9 mouse cellular contexts compared by ENCODE assay signal in the genomic region with DNA sequence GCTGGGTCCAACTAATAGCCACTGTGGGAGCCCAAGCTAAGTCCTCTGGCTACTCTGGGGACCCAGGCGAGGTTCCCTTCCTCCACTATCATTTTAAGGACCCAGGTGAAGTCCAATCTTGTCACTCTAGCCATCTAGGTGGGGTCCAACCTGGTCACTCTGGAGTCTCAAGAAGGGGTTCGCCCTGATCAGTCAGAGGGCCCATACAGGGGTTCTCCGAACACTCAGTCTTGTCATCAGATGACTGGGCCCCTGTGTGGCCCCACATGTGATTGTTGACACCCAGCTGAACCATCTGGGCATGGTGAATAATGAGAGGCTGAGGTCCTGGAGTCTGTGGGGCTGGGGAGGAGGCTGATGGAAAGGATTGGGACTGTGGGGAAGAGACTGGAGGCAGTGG. TPM values are rescaled to one million over a fixed set of nuclear protein-coding genes. Genes with fewer than 3 reads are reported as not detected.
DNase-seq lines count a peak whose midpoint lies in the region; ATAC-seq and TF ChIP-seq lines count a peak whose summit lies in the region.
"Had no signal": no experiment of that assay in that cellular context is flagged by ENCODE, and none has a peak within 500 bp of the region (broad histone marks: within the 10 kb centered on the region; RNA-seq: fewer than 3 reads in every experiment).

No protein-coding gene starts in this region.

- no peak for DNase-seq in layer of hippocampus, adult 2 months (ENCODE audit: low spot score in 2 of 2)
- DNase-seq in layer of hippocampus, adult 8-10 months (ENCODE audit: low spot score in 2 of 2): no peak
- DNase-seq in embryo, embryonic 10 days (ENCODE audit: low spot score): no peak
- DNase-seq in thymus, postnatal 4 days: no peak
- DNase-seq in cerebellum, postnatal 36 days: no peak
- DNase-seq: right cerebral cortex, postnatal 14 days had no signal

- H3K4me2 ChIP-seq in embryonic facial prominence, embryonic 15.5 days (replicated peaks): peak overlapping the region; percentile 66
- H3K4me2 ChIP-seq in intestine, embryonic 15.5 days (replicated peaks): peak overlapping the region; percentile 66
- peak overlapping the region; percentile 69 for H3K4me2 ChIP-seq in neural tube, embryonic 12.5 days (replicated peaks)

- peaks cover 29% of the 10 kb centered on the region for H3K36me3 ChIP-seq in embryonic facial prominence, embryonic 15.5 days
- H3K36me3 ChIP-seq in intestine, embryonic 15.5 days: peaks cover 20% of the 10 kb centered on the region
- peaks cover 5% of the 10 kb centered on the region; the same call in 1 of the 2 replicates for H3K36me3 ChIP-seq in neural tube, embryonic 12.5 days

- no peak overlapping the region for H3K9ac ChIP-seq in embryonic facial prominence, embryonic 15.5 days
- H3K9ac ChIP-seq in intestine, embryonic 15.5 days: no peak overlapping the region
- H3K9ac ChIP-seq in neural tube, embryonic 12.5 days: peak overlapping the region; percentile 42; the same call in 1 of the 2 replicates

- WGBS in embryonic facial prominence, embryonic 15.5 days: 73% methylated on average over 3 of the region's 3 CpGs
- 66% methylated on average over 3 of the region's 3 CpGs for WGBS in intestine, embryonic 15.5 days
- WGBS in neural tube, embryonic 12.5 days: 77% methylated on average over 3 of the region's 3 CpGs

- TF ChIP-seq CTCF in layer of hippocampus, adult 2 months (conservative IDR thresholded peaks at IDR 0.05): no peak

- no peaks in the 10 kb centered on the region for H3K9me3 ChIP-seq in embryonic facial prominence, embryonic 15.5 days (replicated peaks)
- H3K9me3 ChIP-seq in intestine, embryonic 15.5 days: no peaks in the 10 kb centered on the region
- no peaks in the 10 kb centered on the region for H3K9me3 ChIP-seq in neural tube, embryonic 12.5 days

- no peaks in the 10 kb centered on the region for H3K27me3 ChIP-seq in embryonic facial prominence, embryonic 15.5 days
- no peaks in the 10 kb centered on the region for H3K27me3 ChIP-seq in intestine, embryonic 15.5 days (replicated peaks)
- no peaks in the 10 kb centered on the region for H3K27me3 ChIP-seq in neural tube, embryonic 12.5 days (replicated peaks)

- ATAC-seq in embryonic facial prominence, embryonic 15.5 days (ENCODE audit: insufficient number of reproducible peaks, low FRiP score, low TSS enrichment, low read depth): 0 out of 2 replicates have a peak, but pooled peaks have one; percentile 0
- peak; percentile 1; the same call in 1 of the 2 replicates for ATAC-seq in intestine, embryonic 15.5 days
- peak; percentile 42; the same call in 1 of the 2 replicates for ATAC-seq in neural tube, embryonic 12.5 days (ENCODE audit: low FRiP score, low read depth)

- peak overlapping the region; percentile 93 for H3K27ac ChIP-seq in layer of hippocampus, adult 2 months
- peak overlapping the region; percentile 90; the same call in 1 of the 2 replicates for H3K27ac ChIP-seq in embryonic facial prominence, embryonic 15.5 days (replicated peaks)
- no peak overlapping the region for H3K27ac ChIP-seq in intestine, embryonic 15.5 days
- peak overlapping the region; percentile 7; the same call in 1 of the 2 replicates for H3K27ac ChIP-seq in neural tube, embryonic 12.5 days

- H3K4me3 ChIP-seq in layer of hippocampus, adult 2 months: peak overlapping the region; percentile 59
- H3K4me3 ChIP-seq in embryonic facial prominence, embryonic 15.5 days (replicated peaks): peak overlapping the region; percentile 43
- H3K4me3 ChIP-seq in intestine, embryonic 15.5 days (replicated peaks): peak overlapping the region; percentile 38; the same call in 1 of the 2 replicates
- peak overlapping the region; percentile 31 for H3K4me3 ChIP-seq in neural tube, embryonic 12.5 days

- peaks cover 31% of the 10 kb centered on the region; the same call in 1 of the 2 replicates for H3K4me1 ChIP-seq in embryonic facial prominence, embryonic 15.5 days
- peaks cover 13% of the 10 kb centered on the region for H3K4me1 ChIP-seq in intestine, embryonic 15.5 days (replicated peaks)
- peaks cover 7% of the 10 kb centered on the region; the same call in 1 of the 2 replicates for H3K4me1 ChIP-seq in neural tube, embryonic 12.5 days

RNA-seq across cellular contexts. Expression of a gene that starts 6.8 kb away (rescaled TPM):
- 1 to 10 TPM; 6.1 to 7.1 TPM for total RNA-seq in layer of hippocampus, adult 2 months (2021)
- 1 to 10 TPM; 6.8 to 8.8 (median 7.8) TPM for total RNA-seq in layer of hippocampus, adult 8-10 months (2022)
- 6.7 and 7.4 TPM in 2 replicates for polyA plus RNA-seq in embryonic facial prominence, embryonic 15.5 days (2015; fragmentation: Nextera tagmentation; extraction: Ambion mirVana)
- 11.3 and 13.3 TPM in 2 replicates for polyA plus RNA-seq in intestine, embryonic 15.5 days (2015; fragmentation: Nextera tagmentation; extraction: Ambion mirVana)
- polyA plus RNA-seq in neural tube, embryonic 12.5 days (2016; fragmentation: Nextera tagmentation; extraction: Ambion mirVana): 1.5 and 2.0 TPM in 2 replicates

RNA-seq across cellular contexts. Expression of a gene that starts 13.1 kb away (rescaled TPM):
- 10 to 100 TPM; 36.4 to 37.1 TPM for total RNA-seq in layer of hippocampus, adult 2 months (2021)
- total RNA-seq in layer of hippocampus, adult 8-10 months (2022): 10 to 100 TPM; 32.7 to 36.0 (median 35.1) TPM
- 15.0 and 15.4 TPM in 2 replicates for polyA plus RNA-seq in embryonic facial prominence, embryonic 15.5 days (2015; fragmentation: Nextera tagmentation; extraction: Ambion mirVana)
- 12.5 and 12.8 TPM in 2 replicates for polyA plus RNA-seq in intestine, embryonic 15.5 days (2015; fragmentation: Nextera tagmentation; extraction: Ambion mirVana)
- polyA plus RNA-seq in neural tube, embryonic 12.5 days (2016; fragmentation: Nextera tagmentation; extraction: Ambion mirVana): 19.9 and 20.6 TPM in 2 replicates

RNA-seq across cellular contexts. Expression of a gene that starts 22.9 kb away (rescaled TPM):
- 10 to 100 TPM; 16.8 to 17.2 TPM for total RNA-seq in layer of hippocampus, adult 2 months (2021)
- 10 to 100 TPM; 13.2 to 22.6 (median 19.6) TPM for total RNA-seq in layer of hippocampus, adult 8-10 months (2022)
- polyA plus RNA-seq in embryonic facial prominence, embryonic 15.5 days (2015; fragmentation: Nextera tagmentation; extraction: Ambion mirVana): 89.5 and 92.6 TPM in 2 replicates
- polyA plus RNA-seq in intestine, embryonic 15.5 days (2015; fragmentation: Nextera tagmentation; extraction: Ambion mirVana): 153 and 195 TPM in 2 replicates
- 29.0 and 31.7 TPM in 2 replicates for polyA plus RNA-seq in neural tube, embryonic 12.5 days (2016; fragmentation: Nextera tagmentation; extraction: Ambion mirVana)

RNA-seq across cellular contexts. Expression of a gene that starts 30.3 kb away (rescaled TPM):
- total RNA-seq in layer of hippocampus, adult 2 months (2021): not detected
- not detected for total RNA-seq in layer of hippocampus, adult 8-10 months (2022)
- polyA plus RNA-seq in embryonic facial prominence, embryonic 15.5 days (2015; fragmentation: Nextera tagmentation; extraction: Ambion mirVana): 0.33 TPM in 1 of 2 replicates, not detected in the other
- polyA plus RNA-seq in intestine, embryonic 15.5 days (2015; fragmentation: Nextera tagmentation; extraction: Ambion mirVana): not detected in 2 replicates
- polyA plus RNA-seq in neural tube, embryonic 12.5 days (2016; fragmentation: Nextera tagmentation; extraction: Ambion mirVana): not detected in 2 replicates

RNA-seq across cellular contexts. Expression of a gene that starts 33.4 kb away (rescaled TPM):
- 1 to 10 TPM; 1.7 to 2.1 TPM for total RNA-seq in layer of hippocampus, adult 2 months (2021)
- 1 to 10 TPM in 3 of 4 experiments, under 1 TPM in 1; 0.77 to 2.5 (median 1.6) TPM for total RNA-seq in layer of hippocampus, adult 8-10 months (2022)
- 110 and 113 TPM in 2 replicates for polyA plus RNA-seq in embryonic facial prominence, embryonic 15.5 days (2015; fragmentation: Nextera tagmentation; extraction: Ambion mirVana)
- polyA plus RNA-seq in intestine, embryonic 15.5 days (2015; fragmentation: Nextera tagmentation; extraction: Ambion mirVana): 124 and 125 TPM in 2 replicates
- polyA plus RNA-seq in neural tube, embryonic 12.5 days (2016; fragmentation: Nextera tagmentation; extraction: Ambion mirVana): 94.7 and 95.2 TPM in 2 replicates
